Mouse (Mus musculus) lung, postnatal 4 days (tissue): ENCODE measurements around the gene Mrps7.

Experiments
- DNase-seq, 2 experiments: peaks; one replicate each; pipeline ENCODE4 v3.0.0; 2021

Mrps7 gene

DNA sequence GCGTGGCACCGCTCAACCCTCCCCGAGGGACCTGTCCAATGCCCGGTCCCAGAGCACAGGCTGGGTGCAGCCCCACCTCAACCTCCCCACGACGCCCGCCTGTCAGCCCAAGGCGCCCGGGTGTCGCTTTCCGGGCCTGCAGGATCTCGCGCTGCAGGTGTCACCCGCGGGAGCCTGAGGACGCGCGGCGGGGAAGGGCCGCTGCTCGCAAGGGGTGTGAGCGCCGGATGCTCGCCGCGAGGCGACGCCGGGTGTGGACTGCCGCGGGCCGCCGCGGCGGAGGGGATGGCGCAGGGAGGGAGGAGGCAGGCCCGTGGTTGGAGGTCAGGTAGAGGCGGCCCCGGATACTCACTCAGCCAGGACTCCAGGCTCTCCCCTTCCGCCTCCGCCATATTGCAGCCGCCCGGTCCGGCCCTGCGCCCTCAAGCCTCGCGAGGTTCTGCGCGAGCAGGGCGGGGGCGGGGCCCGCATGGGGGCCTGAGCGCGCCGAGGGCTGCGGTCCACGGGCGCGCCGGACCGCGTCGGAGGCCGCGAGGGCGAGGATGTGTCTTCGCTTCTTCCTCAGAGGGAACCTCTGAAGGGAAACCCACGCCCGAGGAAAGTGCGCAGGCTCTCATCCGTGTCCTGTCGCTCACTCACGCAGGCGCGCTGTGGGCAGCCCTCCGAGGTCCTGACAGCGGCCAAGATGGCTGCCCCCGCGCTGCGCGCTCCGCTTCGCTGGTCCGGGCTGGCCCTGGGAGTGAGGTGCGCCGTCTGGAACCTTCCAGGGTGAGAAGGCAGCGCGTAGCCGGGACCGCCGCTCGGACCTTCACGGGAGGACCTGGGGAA, at the start of gene Mrps7, which contains the start of gene Gga3:
Mrps7 (plus strand) TSS at position 450 of the 828 bp plus-strand sequence.
Gga3 (minus strand) TSS at position 576 of the 828 bp plus-strand sequence.
- DNase-seq = peak; percentile 95 to 96

DNA sequence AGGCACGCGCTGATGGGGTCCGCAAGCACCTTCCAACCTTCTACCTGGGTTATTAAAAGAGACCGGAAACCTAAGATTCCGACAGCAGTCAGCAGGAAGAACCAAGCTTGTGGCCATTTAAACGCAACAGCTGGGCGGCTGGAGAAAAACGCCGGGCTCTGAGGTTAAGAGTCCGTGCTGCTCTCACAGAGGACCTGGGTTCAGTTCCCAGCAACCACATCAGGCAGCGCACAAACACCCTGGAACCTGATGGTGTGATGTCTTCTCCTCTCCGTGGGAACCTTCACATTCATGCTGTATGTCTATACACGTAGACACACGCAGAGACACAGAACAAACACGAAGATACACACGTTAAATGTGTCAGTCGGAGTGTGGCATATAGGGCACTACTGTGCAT, 48.0 kb upstream of the Mrps7 start:
- DNase-seq = no peak

DNA sequence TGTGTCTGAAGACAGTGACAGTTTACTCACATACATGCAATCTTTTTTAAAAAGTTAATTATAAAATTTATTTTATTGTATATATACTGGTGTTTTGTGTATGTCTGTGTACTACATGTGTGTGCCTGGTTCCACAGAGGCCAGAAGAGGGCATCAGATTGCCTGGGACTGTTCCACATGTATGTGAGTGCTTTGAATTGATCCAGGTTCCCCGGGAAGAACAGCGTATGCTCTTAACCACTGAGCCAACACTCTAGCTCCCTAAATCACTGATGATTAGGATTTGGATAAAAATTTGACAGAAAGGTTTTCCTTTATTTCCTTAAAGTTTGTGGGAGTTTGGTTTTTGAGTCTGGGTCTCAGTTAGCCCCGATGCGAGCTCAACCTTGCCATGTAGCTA, 40.3 kb upstream of the Mrps7 start:
- no peak for DNase-seq

GRCm38 (mm10) chr11:115564064-115564809, 39.5 kb upstream of the Mrps7 start, which contains the start of gene Nup85:
TSS of gene Nup85 (plus strand) at chr11:115564434.
- DNase-seq = peak; percentile 97

DNA sequence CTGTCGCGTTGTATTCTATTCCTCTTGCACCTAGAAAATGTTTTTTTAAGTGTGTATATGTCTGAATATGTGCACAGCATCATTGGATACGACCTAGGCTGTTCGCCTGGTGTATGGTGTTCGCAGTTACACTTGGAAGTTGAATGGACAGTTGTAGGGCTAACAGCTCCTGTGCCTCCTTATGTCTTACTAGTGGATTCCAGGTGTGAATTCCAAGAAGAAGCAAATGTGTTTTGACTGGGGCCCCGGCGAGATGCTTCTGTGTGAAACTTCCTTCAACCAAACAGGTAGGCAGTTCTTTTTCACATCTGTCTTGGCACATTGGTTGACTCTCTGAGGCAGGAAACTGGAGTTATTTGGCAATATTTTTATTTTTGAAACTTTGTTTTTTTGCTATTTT, 38.8 kb upstream of the Mrps7 start:
- no peak for DNase-seq

DNA sequence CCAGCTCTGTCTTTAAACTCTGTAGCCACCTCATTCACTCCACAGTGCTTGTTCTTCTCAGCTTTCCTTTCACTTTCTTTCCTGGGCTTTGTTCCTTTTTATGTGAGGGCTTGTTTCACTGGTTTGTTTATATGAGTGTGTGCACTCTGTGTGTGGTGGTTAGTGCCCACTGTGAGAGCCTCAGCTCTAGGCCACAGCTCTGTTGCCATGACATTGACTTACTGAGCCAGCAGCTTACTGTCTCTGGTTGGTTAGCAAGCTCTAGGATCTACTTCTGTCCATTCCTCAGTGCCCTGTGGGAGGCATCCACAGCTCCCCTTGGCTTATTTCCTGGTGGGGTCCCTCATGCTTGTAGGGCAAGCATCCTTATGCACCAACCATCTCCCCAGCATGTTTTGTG, 24.6 kb upstream of the Mrps7 start:
- DNase-seq = no peak

GRCm38 (mm10) chr11:115582913-115583606, 20.7 kb upstream of the Mrps7 start:
- no peak for DNase-seq

DNA sequence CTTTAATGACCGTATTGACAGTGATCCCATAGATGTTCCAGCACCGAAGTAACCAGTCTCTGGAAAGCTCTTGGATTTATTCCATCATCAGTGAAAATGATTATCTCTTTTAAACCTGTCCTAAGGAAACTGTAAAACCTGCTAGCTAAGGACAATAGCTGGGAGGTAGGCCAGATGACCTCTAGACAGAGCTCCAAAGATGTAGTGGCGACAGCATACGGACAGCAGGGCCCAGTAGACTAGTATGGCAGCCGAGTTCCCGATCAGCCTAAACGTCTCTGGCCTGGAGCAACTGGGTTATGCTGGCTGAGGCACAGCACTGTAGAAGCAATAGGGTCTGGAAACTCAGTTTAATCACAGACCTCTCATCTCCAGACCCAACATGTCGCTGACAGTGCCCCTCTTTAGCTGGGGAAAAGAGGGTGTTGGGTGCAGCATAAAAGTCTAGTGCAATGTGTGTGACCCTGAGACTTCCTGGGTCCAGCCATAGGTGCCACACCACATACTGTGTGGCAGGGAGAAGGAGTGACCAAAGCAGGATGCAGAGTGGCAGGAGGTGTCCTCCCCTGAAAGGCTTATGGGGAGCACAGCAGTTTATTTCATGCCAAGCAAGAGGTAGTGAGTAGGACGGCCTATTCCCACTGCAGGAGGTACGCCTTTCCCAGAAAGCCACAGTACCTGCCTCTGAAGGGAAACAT, 19.2 kb upstream of the Mrps7 start:
- no peak for DNase-seq

DNA sequence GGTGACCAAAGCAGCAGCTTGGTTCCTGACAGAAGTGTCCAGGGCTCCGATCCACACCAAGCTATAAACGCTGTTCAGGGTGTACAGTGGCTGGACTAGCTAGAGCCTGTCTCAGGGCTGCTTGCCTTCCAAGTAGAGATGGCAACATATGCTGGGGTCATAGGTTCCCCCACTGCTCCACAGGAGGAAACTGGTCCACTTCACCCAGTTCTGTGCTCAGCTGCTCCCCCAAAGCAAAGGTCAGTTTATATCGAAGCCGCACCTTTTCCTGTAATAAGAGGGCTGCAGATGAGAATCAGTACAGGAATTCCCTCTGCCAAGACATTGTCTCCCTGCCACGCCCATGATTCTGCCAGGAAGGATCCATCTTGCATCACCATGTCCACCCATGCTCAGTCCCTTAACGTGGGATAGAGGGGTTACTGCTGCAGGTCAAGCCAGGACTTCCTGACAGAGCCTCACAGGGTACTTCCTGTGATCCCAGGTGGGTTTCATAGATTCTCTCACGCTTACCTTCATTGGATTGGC, 18.1 kb upstream of the Mrps7 start:
- DNase-seq = no peak

DNA sequence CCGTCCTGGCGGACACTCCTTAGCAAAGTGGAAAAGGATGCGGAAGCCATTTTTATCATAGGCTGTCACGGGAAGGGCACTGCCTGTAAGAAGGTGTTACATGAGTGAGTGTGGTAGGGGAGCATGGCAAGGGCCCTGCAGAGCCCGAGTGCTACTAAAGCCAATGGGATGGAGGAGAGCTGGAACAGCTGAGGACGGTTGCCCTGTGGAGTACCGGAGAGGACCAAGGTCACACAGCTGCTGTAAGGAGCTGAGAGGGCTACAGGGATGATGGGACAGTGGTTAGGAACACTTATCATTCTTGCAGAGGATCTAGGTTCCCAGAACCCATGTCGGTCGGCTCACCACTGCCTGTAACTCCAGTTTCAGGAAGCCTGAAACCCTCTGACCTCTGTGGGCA, 17.3 kb upstream of the Mrps7 start:
- no peak for DNase-seq

GRCm38 (mm10) chr11:115587984-115588383, 15.7 kb upstream of the Mrps7 start:
- DNase-seq = no peak

- DNase-seq = no peak
Measured at GRCm38 (mm10) chr11:115590526-115591075, 13.1 kb upstream of the Mrps7 start.

DNA sequence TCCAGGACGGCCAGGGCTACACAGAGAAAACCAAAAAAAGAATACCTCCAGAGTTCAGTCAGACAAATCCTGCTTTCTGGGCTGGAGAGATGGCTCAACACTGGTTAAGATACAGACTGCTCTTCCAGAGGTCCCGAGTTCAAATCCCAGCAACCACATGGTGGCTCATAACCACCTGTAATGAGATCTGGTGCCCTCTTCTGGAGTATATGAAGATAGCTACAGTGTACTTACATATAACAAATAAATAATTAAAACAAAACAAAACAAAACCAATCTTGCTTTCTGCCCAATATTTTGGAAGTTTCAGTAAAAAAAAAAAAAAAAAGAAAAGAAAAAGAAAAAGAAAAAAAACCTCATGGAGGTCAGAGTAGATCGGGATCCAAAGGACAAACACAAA, 8.5 kb upstream of the Mrps7 start:
- no peak for DNase-seq

GRCm38 (mm10) chr11:115598309-115598708, 5.4 kb upstream of the Mrps7 start:
- no peak for DNase-seq

GRCm38 (mm10) chr11:115599722-115600121, 4.0 kb upstream of the Mrps7 start:
- DNase-seq = no peak

GRCm38 (mm10) chr11:115600743-115601142, 3.0 kb upstream of the Mrps7 start:
- DNase-seq = no peak

DNA sequence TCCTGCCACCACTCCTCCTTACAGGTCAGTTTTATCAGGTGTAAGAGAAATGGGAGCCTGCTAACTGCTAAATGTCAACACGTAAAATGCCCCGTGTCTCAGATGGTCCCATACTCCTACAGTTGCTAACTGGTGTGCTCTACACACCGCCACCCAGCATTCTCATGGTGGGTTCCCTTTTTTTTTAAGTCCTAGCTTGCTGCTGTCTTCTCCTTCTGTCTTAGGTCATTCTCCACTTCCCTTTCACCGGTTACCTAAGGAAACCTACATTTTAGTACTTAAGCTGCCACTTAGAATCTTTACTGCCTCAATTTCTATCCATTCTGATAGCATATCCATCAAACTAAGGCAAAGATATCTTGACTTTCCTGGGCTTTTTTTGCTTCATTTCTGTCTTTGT, 2.6 kb upstream of the Mrps7 start:
- DNase-seq = no peak

DNA sequence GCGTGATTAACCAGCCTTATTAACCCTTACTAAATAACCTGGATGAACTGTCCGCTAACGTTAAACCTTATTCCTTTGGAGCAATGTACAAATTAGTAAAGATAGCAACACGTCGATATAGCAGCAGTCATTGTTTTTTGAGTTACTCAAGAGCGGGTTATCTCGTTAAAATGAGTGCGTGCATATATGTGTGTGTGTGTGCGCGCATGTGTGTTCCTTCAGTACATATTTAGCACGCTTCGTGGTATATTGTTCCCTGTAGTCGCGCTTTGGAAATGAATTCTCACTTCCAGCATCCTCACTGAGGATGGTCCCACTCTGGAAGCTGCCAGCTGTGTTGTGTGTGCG, 623 bp upstream of the Mrps7 start:
- no peak for DNase-seq

GRCm38 (mm10) chr11:115604304-115604696, 575 bp downstream of the Mrps7 start:
- DNase-seq = peak in 1 of 2 experiments; percentile 53

DNA sequence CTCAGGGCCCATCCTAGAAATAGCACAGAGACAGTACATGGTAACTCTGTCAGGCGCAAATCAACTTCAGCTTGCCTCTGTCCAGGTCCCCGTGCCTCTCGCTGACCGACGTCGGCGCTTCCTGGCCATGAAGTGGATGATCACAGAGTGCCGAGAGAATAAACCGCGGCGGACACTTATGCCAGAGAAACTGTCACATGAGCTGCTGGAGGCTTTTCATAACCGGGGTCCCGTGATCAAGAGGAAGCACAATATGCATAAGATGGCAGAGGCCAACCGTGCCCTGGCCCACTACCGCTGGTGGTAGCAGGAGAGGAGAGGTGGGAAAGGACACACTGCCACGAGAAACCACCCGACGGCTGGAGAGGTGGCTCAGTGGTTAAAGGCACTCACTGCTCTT, 3.0 kb downstream of the Mrps7 start:
- no peak for DNase-seq

DNA sequence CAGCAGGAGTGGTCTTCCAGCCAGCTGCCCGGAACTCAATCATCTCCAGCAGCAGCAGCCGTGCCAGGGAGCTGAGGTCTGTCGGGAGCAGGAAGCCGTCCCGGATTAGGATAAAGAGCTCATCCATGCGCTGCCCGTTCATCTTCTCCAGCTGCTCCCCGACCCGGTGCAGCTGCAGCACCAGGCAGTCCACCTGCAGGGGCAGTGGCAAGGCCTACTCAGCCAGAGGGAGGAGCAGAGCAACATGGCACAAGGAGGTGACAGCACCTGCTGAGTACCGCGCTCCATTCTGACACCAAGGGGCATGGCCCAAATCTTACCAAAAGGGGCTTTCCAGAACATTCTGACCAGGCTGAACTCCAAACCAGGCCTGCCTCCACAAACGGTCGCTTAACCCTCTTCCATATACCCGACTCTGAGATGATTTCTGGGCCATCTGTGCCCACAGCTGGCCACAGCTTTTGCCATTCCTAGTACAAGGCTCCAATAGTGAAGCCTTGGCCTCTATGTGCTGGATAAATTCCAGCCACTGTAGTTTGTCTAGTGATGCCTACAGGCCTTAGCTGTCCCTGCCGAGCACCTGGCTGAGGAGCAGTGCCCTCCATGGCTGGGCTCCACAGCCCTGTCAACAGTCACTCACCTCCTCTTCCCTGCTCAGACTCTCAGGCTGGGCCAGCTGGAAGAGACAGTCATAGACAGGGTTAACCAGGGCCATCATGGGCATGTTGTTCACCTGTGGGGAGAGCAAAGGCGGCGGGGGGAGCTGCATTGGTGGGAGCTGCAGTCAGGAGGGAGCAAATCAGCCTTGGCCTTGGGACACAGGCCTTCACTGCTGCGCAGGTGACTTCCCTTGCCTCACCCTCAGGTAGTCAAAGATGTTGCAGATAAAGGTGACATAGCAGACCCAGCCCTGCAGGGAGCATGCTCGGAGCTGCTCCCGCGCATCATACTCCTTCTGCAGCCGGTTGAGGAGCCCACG, 5.0 kb downstream of the Mrps7 start:
- peak in 1 of 2 experiments; percentile 26 for DNase-seq
